Mouse (Mus musculus) 3134 (cell line): ENCODE data around the gene Dag1.
"Not testable (repeated sequence)": the region's sequence is repeated elsewhere in the genome, so short reads cannot be mapped to it uniquely, and the experiment has no call there.

Source experiments
- DNase-seq: peaks from one replicate; pipeline ENCODE4 v3.0.0-alpha.2; 2011; ENCODE audit warnings: low spot score; ENCODE audit not compliant: insufficient read length; ENCODE audit errors: extremely low read depth

Gene Dag1

GRCm38 (mm10) chr9:108274476-108275330 lies 10.9 kb upstream of the Dag1 start:
- no peak for DNase-seq

DNA sequence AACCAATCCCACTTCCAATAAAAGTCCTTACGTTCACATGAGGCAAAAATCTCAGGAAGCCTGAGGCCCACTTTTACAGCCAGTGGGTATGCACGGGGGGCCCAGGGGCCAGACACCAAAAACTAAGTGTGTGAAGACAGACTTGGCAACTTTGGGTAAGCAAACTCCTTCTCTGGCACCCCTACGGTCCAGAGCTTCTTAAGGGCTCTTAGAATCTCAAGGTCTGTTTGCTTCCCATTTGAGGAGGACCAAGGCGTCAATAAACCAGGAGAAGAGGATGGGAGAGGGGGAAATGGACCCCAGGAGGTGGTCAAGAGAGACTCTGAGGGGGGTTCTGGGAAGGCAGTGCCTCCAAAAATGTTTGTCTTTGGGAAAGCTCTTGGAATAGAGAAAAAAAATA lies 9.7 kb upstream of the Dag1 start:
- DNase-seq, result no peak

DNA sequence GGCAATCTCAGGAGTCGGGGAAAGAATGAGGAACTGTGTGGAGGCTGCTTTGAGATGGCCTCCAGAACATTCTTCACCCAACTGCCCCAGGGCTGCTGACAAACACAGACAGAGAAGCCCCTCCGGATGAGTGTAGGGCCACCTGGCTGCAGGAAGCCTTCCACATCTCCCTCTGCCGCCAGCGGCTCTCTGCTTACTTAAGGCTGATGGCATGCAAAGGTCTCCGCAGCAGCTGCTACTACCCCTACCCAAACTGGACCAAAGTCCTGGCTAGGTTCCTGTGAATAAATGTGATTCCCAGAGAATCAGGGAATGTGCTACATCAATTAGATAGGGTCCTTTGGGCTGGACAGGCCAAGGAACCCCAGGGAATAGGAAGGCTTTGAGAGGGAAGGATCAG lies 8.9 kb upstream of the Dag1 start:
- DNase-seq, result no peak

- DNase-seq, result no peak
Measured at GRCm38 (mm10) chr9:108271941-108272340, 8.2 kb upstream of the Dag1 start.

DNA sequence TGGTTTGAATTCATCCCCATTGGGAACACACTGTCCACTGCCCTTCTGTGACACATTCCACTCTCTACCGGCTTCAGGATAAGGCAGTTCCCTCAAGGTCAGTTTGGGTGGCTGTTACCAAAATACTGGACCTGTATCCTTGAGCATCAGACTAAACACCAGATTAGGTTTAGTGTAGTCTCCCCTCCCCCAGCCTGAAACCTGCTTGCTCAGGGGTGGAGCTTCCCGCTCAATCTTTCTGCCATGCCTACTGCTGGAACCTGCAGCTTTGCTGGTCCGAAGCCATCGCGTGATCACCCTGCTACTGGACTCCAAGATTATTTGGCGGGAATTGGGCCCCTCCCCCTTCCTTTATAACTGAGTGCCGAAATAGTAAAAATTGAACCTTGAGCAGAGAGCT lies 4.9 kb upstream of the Dag1 start:
- DNase-seq, result not testable (repeated sequence)

- no peak for DNase-seq
Measured at GRCm38 (mm10) chr9:108267691-108268090, 3.9 kb upstream of the Dag1 start.

DNA sequence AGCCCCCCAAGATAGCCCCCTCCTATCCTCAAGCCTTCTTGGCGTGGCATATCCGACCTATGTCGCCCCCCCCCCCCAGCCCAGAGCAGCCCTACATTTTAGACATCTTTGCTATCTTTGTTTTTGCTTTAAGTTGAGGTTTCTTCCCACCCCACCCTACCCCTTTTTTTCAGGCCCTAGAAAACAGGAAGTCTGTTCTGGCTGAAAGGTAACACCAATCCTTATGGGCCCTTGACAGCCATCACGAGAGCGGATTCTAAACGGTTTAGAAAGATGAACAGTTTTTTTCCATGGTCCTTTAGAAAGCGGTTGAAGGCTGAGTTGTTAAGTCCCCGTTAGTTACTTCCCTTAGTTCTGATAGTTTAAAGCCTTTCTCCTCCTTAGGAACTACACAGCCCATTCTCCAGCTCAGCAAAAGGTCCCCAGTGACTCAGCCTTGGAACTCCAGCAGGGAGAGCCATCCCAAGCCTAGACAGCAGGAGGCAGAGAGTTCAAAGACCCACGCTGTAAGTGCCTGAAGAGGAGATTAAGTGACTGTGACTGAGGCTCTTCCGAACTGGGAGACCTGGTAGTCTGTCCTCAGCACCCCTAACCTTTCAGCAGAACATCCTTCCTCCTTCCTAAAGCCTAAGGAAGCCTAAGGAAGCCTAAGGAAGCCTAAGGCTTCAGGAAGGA lies 2.6 kb upstream of the Dag1 start:
- DNase-seq, result no peak

DNA sequence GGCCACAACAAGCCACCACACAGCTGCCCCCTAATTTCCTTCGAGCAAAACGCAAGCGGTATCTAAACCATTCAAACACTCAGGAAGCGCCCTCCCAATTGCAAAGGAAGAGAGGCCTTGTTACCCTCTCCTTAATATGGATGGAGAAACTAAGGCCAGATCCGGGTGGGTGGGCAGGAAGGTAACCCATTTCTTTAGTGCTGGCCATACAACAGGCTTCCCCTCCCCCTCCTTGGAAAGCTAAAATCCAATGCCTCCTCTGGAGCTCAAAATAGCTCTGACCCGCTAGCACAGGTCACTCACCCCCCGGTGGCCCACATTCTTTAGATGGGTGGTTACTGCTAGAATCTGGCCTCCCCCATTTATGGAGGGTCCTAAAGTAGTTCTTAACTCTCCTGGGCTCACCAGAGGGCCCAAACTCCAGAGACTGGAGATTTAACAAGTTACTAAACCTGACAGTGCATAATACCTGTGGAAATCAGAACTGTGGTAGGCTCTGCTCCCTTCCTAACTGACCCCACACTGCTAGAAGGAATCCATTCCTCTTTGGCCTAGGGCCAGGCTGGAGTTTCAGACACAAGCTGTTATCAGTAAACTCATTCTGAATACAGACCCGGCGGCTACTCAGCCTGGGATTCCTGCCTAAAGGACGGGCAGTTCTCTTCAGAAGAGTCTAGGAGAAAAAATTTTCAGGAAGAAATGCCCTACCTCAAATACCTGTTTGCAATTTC lies 598 bp upstream of the Dag1 start:
- DNase-seq, result no peak

GRCm38 (mm10) chr9:108263131-108263681 lies 552 bp downstream of the Dag1 start:
- DNase-seq, result no peak

DNA sequence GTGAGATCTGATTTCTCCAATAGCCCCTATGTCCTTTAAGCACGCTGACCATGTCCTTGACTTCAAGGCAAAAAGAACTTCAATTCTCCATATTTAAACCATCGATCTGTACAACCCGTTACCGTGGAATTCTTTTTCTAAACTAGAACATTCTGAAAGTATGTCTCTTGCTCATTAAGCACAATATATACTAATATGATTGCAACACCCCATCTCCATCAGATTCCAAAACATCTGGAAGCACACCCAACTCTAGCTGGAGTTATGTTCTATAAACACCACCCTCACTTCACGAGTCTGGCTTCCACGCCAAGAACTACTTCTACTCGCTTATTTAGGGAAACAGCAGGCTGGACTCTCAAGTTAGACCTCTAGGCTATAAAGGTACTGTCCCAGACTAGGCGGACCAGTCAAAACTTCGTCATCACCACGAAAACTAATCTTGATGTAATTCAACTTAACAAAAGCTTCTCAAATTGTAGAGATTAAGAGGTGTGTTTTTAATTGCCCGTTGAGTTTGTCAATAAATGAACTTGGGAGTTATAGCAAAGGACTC lies 1.2 kb downstream of the Dag1 start:
- no peak for DNase-seq

GRCm38 (mm10) chr9:108261865-108262264 lies 1.9 kb downstream of the Dag1 start:
- DNase-seq, result no peak

DNA sequence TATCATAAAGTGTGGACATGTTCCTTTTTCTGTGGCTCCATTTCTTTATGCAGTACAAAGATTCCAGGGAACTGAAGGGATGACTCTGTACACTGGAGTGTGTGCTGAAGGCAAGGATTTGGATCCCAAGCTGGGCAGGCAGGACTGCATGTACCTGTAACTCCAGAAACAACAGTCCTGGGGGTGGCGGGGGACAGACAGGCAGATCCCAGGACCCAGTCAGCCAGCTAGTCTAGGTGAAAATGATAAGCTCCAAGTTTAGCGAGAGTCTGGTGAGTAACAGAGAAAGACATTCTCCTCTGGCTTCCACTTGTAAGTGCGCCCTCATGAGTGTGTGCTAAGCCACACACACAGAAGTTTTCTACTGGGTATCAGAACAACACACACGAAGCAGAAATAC lies 3.2 kb downstream of the Dag1 start:
- DNase-seq, result no peak

GRCm38 (mm10) chr9:108252766-108253165 lies 11.0 kb downstream of the Dag1 start:
- no peak for DNase-seq

- DNase-seq, result no peak
Measured at GRCm38 (mm10) chr9:108251877-108252276, 11.9 kb downstream of the Dag1 start.

- DNase-seq, result no peak
Measured at GRCm38 (mm10) chr9:108248957-108249356, 14.8 kb downstream of the Dag1 start.

DNA sequence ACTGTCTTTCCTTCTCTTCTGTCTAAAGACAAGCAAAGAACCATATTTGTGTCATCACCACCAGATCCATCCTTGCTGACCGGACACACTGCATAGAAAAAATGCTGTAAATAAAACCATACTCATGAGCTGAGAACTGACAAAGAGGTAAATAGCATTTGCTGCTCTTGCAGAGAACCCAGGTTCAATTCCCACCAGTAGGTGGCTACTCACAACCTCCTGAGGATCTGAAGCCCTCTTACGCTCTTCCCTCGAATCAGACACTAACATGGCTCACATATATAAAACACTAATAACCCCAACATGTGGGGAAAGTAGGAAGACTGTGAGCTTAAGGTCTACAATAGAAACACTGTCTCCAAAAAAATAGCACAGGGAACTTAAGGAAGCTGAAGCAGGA lies 18.8 kb downstream of the Dag1 start:
- no peak for DNase-seq

GRCm38 (mm10) chr9:108244540-108244939 lies 19.2 kb downstream of the Dag1 start:
- no peak for DNase-seq

DNA sequence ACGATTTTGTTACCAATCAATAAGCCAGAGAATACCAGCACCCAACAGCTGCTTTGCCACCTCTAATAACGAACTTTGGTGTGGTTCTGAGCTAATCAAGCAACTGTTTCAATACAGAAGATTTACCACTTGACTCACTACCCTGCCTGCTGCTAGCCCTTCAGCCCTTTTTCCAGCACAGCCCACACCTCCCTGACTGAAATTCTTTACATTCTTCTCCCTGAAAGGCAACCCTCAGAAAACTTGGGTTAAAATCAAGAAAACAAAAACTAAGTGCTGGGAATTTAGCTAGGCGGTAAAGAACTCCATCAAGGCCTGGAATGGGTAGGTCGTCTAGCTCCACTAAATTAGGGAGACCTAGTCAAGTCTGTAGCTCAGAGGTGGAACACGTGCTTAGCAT lies 23.8 kb downstream of the Dag1 start:
- peak; percentile 17 for DNase-seq

DNA sequence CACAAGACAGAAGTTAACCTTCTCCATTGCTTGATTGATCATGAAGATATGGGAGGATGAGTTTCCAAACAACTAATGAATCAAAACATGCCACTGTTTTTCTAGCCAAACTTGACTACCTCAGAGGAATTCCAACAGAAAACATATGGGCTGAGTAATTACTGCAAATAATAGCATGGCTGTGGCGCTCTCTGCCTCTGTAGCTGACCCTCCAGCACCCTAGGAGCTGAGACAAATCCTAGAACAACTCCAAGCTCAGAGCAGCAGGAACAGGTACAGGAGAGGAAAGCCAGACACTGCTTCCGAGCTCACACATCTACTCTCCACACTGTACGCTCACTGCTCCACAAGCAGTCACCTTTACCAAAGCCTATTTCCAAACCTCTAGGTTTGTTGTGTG lies 24.9 kb downstream of the Dag1 start:
- no peak for DNase-seq

- DNase-seq, result no peak
Measured at GRCm38 (mm10) chr9:108238402-108238801, 25.4 kb downstream of the Dag1 start.

DNA sequence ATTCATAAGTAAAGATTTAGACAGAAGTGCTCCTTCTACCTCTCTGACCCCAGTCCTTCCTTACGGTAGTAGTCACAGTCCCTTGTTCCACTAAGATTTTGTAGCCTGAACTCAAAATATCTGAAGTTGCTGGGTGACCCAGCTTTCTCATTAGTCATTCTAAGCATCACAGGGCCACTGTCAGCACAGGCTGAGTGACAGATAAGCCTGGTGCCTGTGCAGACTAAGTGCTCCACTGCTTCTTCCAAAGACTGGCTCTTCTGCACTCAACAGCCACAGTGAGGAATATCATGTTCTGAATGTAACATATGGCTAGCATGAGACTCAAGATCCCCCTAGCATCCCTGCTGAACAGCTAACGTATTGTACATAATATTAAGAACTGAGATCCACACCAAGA lies 29.1 kb downstream of the Dag1 start:
- DNase-seq, result no peak
